Mouse (Mus musculus): ENCODE results near the gene Tedc2. TPM values are rescaled to one million over a fixed set of nuclear protein-coding genes. Genes with fewer than 3 reads are reported as not detected.

The Tedc2 gene
- total and polyA plus RNA-seq, 2 experiments from 2014 or later = 10.2 to 18.5 TPM

GRCm38 (mm10) chr17:24236479-24236878, 15.8 kb upstream of the Tedc2 start:
- H3K27ac ChIP-seq = no peak overlapping the region
- ATAC-seq (no peak), DNase-seq (ENCODE audit: low spot score) (no peak)
- no peak overlapping the region for H3K4me3 ChIP-seq (ENCODE audit: low read length)
- H3K4me2 ChIP-seq (ENCODE audit: low read depth, low read length) = no peak overlapping the region
- H3K4me1 ChIP-seq (ENCODE audit: insufficient read depth, low read length) = no peaks in the 10 kb centered on the region
- H3K27me3 ChIP-seq (ENCODE audit: insufficient read depth, low read length) = no peaks in the 10 kb centered on the region
- no peak for TF ChIP-seq CTCF (IDR thresholded peaks at IDR 0.05; ENCODE audit: low read depth)
- peaks cover 22% of the 10 kb centered on the region; the same call in 1 of the 2 replicates for H3K36me3 ChIP-seq (ENCODE audit: insufficient read depth, low read length)
- no peaks in the 10 kb centered on the region for H3K9me3 ChIP-seq (ENCODE audit: low read length)
- no peak overlapping the region for H3K9ac ChIP-seq (replicated peaks; ENCODE audit: low read length)
- 100% methylated on average over 1 of the region's 1 CpGs for WGBS

GRCm38 (mm10) chr17:24227941-24228340, 7.3 kb upstream of the Tedc2 start:
- H3K36me3 ChIP-seq (ENCODE audit: insufficient read depth, low read length) = peaks cover 47% of the 10 kb centered on the region
- no peak for ATAC-seq
- H3K4me2 ChIP-seq (ENCODE audit: low read depth, low read length) = no peak overlapping the region
- no peak for DNase-seq (ENCODE audit: low spot score)
- WGBS = 91% methylated on average over 7 of the region's 7 CpGs
- no peak for TF ChIP-seq CTCF (IDR thresholded peaks at IDR 0.05; ENCODE audit: low read depth)
- no peaks in the 10 kb centered on the region for H3K4me1 ChIP-seq (ENCODE audit: insufficient read depth, low read length)
- no peak overlapping the region for H3K4me3 ChIP-seq (ENCODE audit: low read length)
- no peaks in the 10 kb centered on the region for H3K27me3 ChIP-seq (ENCODE audit: insufficient read depth, low read length)
- no peaks in the 10 kb centered on the region for H3K9me3 ChIP-seq (ENCODE audit: low read length)
- no peak overlapping the region for H3K27ac ChIP-seq
- H3K9ac ChIP-seq (replicated peaks; ENCODE audit: low read length) = no peak overlapping the region

- Histone ChIP-seq H3K4me2 (ENCODE audit: low read depth, low read length) (no peak overlapping the region), H3K4me3 (ENCODE audit: low read length) (no peak overlapping the region), H3K9me3 (ENCODE audit: low read length) (no peaks in the 10 kb centered on the region), H3K27me3 (ENCODE audit: insufficient read depth, low read length) (no peaks in the 10 kb centered on the region), H3K4me1 (ENCODE audit: insufficient read depth, low read length) (no peaks in the 10 kb centered on the region), H3K9ac (replicated peaks; ENCODE audit: low read length) (no peak overlapping the region), H3K27ac (no peak overlapping the region), H3K36me3 (ENCODE audit: insufficient read depth, low read length) (peaks cover 47% of the 10 kb centered on the region)
- DNase-seq (ENCODE audit: low spot score) (no peak), ATAC-seq (no peak)
- 89% methylated on average over 8 of the region's 8 CpGs for WGBS
- no peak for TF ChIP-seq CTCF (IDR thresholded peaks at IDR 0.05; ENCODE audit: low read depth)
Measured at GRCm38 (mm10) chr17:24226721-24227120, 6.1 kb upstream of the Tedc2 start.

GRCm38 (mm10) chr17:24225851-24226250, 5.2 kb upstream of the Tedc2 start:
- Histone ChIP-seq H3K27ac (no peak overlapping the region), H3K4me1 (ENCODE audit: insufficient read depth, low read length) (peaks cover 2% of the 10 kb centered on the region; the same call in 1 of the 2 replicates), H3K36me3 (ENCODE audit: insufficient read depth, low read length) (peaks cover 47% of the 10 kb centered on the region), H3K27me3 (ENCODE audit: insufficient read depth, low read length) (no peaks in the 10 kb centered on the region), H3K9ac (replicated peaks; ENCODE audit: low read length) (no peak overlapping the region), H3K4me3 (ENCODE audit: low read length) (no peak overlapping the region), H3K9me3 (ENCODE audit: low read length) (no peaks in the 10 kb centered on the region), H3K4me2 (ENCODE audit: low read depth, low read length) (no peak overlapping the region)
- no peak for DNase-seq (ENCODE audit: low spot score)
- ATAC-seq = no peak
- WGBS = 92% methylated on average over 5 of the region's 5 CpGs
- no peak for TF ChIP-seq CTCF (IDR thresholded peaks at IDR 0.05; ENCODE audit: low read depth)

GRCm38 (mm10) chr17:24224741-24225140, 4.1 kb upstream of the Tedc2 start:
- no peak for TF ChIP-seq CTCF (IDR thresholded peaks at IDR 0.05; ENCODE audit: low read depth)
- DNase-seq (ENCODE audit: low spot score) (no peak), ATAC-seq (no peak)
- peaks cover 42% of the 10 kb centered on the region for H3K36me3 ChIP-seq (ENCODE audit: insufficient read depth, low read length)
- 96% methylated on average over 10 of the region's 10 CpGs for WGBS
- H3K4me3 ChIP-seq (ENCODE audit: low read length) = no peak overlapping the region
- peaks cover 6% of the 10 kb centered on the region for H3K4me1 ChIP-seq (ENCODE audit: insufficient read depth, low read length)
- H3K4me2 ChIP-seq (ENCODE audit: low read depth, low read length) = no peak overlapping the region
- no peak overlapping the region for H3K27ac ChIP-seq
- no peak overlapping the region for H3K9ac ChIP-seq (replicated peaks; ENCODE audit: low read length)
- no peaks in the 10 kb centered on the region for H3K9me3 ChIP-seq (ENCODE audit: low read length)
- no peaks in the 10 kb centered on the region for H3K27me3 ChIP-seq (ENCODE audit: insufficient read depth, low read length)

GRCm38 (mm10) chr17:24223513-24223912, 2.9 kb upstream of the Tedc2 start:
- peaks cover 10% of the 10 kb centered on the region for H3K4me1 ChIP-seq (ENCODE audit: insufficient read depth, low read length)
- no peaks in the 10 kb centered on the region for H3K9me3 ChIP-seq (ENCODE audit: low read length)
- H3K4me3 ChIP-seq (ENCODE audit: low read length) = no peak overlapping the region
- peaks cover 42% of the 10 kb centered on the region for H3K36me3 ChIP-seq (ENCODE audit: insufficient read depth, low read length)
- TF ChIP-seq CTCF (IDR thresholded peaks at IDR 0.05; ENCODE audit: low read depth) = no peak
- DNase-seq (ENCODE audit: low spot score) (no peak), ATAC-seq (no peak)
- no peak overlapping the region for H3K4me2 ChIP-seq (ENCODE audit: low read depth, low read length)
- 89% methylated on average over 5 of the region's 5 CpGs for WGBS
- no peak overlapping the region for H3K27ac ChIP-seq
- no peaks in the 10 kb centered on the region for H3K27me3 ChIP-seq (ENCODE audit: insufficient read depth, low read length)
- H3K9ac ChIP-seq (replicated peaks; ENCODE audit: low read length) = no peak overlapping the region

GRCm38 (mm10) chr17:24222653-24223052, 2.0 kb upstream of the Tedc2 start:
- no peak for ATAC-seq
- Histone ChIP-seq H3K4me3 (ENCODE audit: low read length) (no peak overlapping the region), H3K4me1 (ENCODE audit: insufficient read depth, low read length) (peaks cover 10% of the 10 kb centered on the region), H3K27me3 (ENCODE audit: insufficient read depth, low read length) (no peaks in the 10 kb centered on the region), H3K36me3 (ENCODE audit: insufficient read depth, low read length) (peaks cover 33% of the 10 kb centered on the region), H3K9me3 (ENCODE audit: low read length) (no peaks in the 10 kb centered on the region), H3K4me2 (ENCODE audit: low read depth, low read length) (no peak overlapping the region), H3K9ac (replicated peaks; ENCODE audit: low read length) (no peak overlapping the region), H3K27ac (no peak overlapping the region)
- TF ChIP-seq CTCF (IDR thresholded peaks at IDR 0.05; ENCODE audit: low read depth) = no peak
- DNase-seq (ENCODE audit: low spot score) = no peak
- 79% methylated on average over 6 of the region's 6 CpGs for WGBS
